Mouse (Mus musculus) cerebellum, adult 9-10 months (tissue): ENCODE measurements around the gene Col8a2.

Experiments
- DNase-seq: peaks from one replicate; pipeline ENCODE4 v3.0.0; 2022

The Col8a2 gene

GRCm38 (mm10) chr4:126301584-126302309 lies 15.2 kb downstream of the Col8a2 start:
- peak; percentile 61 for DNase-seq

GRCm38 (mm10) chr4:126303877-126304276 lies 17.3 kb downstream of the Col8a2 start:
- DNase-seq, result no peak

GRCm38 (mm10) chr4:126305428-126305827 lies 18.8 kb downstream of the Col8a2 start:
- no peak for DNase-seq

- no peak for DNase-seq
Measured at GRCm38 (mm10) chr4:126306058-126306457, 19.5 kb downstream of the Col8a2 start.

GRCm38 (mm10) chr4:126306827-126307226 lies 20.2 kb downstream of the Col8a2 start:
- no peak for DNase-seq

GRCm38 (mm10) chr4:126309211-126309921 lies 22.8 kb downstream of the Col8a2 start:
- DNase-seq, result peak; percentile 34

GRCm38 (mm10) chr4:126309922-126310309 lies 23.3 kb downstream of the Col8a2 start:
- peak; percentile 97 for DNase-seq

- DNase-seq, result peak; percentile 36
Measured at GRCm38 (mm10) chr4:126310344-126310743, 23.8 kb downstream of the Col8a2 start.

- DNase-seq, result peak; percentile 39
Measured at GRCm38 (mm10) chr4:126311566-126312200, 25.1 kb downstream of the Col8a2 start.

- no peak for DNase-seq
Measured at GRCm38 (mm10) chr4:126313202-126313601, 26.6 kb downstream of the Col8a2 start.

GRCm38 (mm10) chr4:126314393-126314792 lies 27.8 kb downstream of the Col8a2 start:
- no peak for DNase-seq

- DNase-seq, result peak; percentile 26
Measured at GRCm38 (mm10) chr4:126315931-126316330, 29.3 kb downstream of the Col8a2 start.

- DNase-seq, result peak; percentile 41
Measured at GRCm38 (mm10) chr4:126316443-126317040, 29.9 kb downstream of the Col8a2 start.

- peak; percentile 16 for DNase-seq
Measured at GRCm38 (mm10) chr4:126319806-126320205, 33.2 kb downstream of the Col8a2 start.

- DNase-seq, result peak; percentile 98
Measured at GRCm38 (mm10) chr4:126321111-126321853, 34.7 kb downstream of the Col8a2 start, which contains the start of gene Adprhl2. Gene Adprhl2, minus strand, starts transcription at chr4:126321703.

GRCm38 (mm10) chr4:126321854-126322511 lies 35.4 kb downstream of the Col8a2 start:
- no peak for DNase-seq

- DNase-seq, result peak; percentile 48
Measured at GRCm38 (mm10) chr4:126322646-126323045, 36.1 kb downstream of the Col8a2 start.

GRCm38 (mm10) chr4:126324861-126325260 lies 38.3 kb downstream of the Col8a2 start:
- peak; percentile 13 for DNase-seq

GRCm38 (mm10) chr4:126325281-126325861 lies 38.8 kb downstream of the Col8a2 start, which contains the start of gene Tekt2:
Gene Tekt2, minus strand, starts transcription at chr4:126325688.
- peak; percentile 19 for DNase-seq

GRCm38 (mm10) chr4:126326036-126326435 lies 39.4 kb downstream of the Col8a2 start:
- DNase-seq, result no peak

- no peak for DNase-seq
Measured at GRCm38 (mm10) chr4:126330295-126330694, 43.7 kb downstream of the Col8a2 start.
